Mouse (Mus musculus) embryonic facial prominence, embryonic 12.5 days (tissue): ENCODE results near the gene Rbm5. TPM values are rescaled to one million over a fixed set of nuclear protein-coding genes. Genes with fewer than 3 reads are reported as not detected.

Source experiments
- ATAC-seq: fragments of 200-750 bp; cut with Nextera tagmentation; 2 replicates; pipeline ENCODE4 v1.8.0; 2017; ENCODE audit not compliant: insufficient number of reproducible peaks, insufficient read depth, low FRiP score, low TSS enrichment
- H3K27ac ChIP-seq: fragments of 300-500 bp; sonication (generic); 2 replicates; pipeline ENCODE4 v1.5.1; 2016; ENCODE audit warnings: mild to moderate bottlenecking
- H3K27me3 ChIP-seq: fragments of 300-500 bp; sonication (generic); 2 replicates; pipeline ENCODE4 v1.6.1; 2016; ENCODE audit warnings: mild to moderate bottlenecking, moderate library complexity
- H3K36me3 ChIP-seq: fragments of 300-500 bp; sonication (generic); 2 replicates; pipeline ENCODE4 v1.6.1; 2016; ENCODE audit warnings: mild to moderate bottlenecking
- H3K4me1 ChIP-seq: fragments of 300-500 bp; sonication (generic); 2 replicates; pipeline ENCODE4 v1.6.1; 2016
- H3K4me2 ChIP-seq: fragments of 300-500 bp; sonication (generic); replicated peaks from 2 replicates; pipeline ENCODE4 v1.6.1; 2016; ENCODE audit warnings: mild to moderate bottlenecking, moderate library complexity
- H3K4me3 ChIP-seq: fragments of 300-500 bp; sonication (generic); 2 replicates; pipeline ENCODE4 v1.5.1; 2016; ENCODE audit warnings: mild to moderate bottlenecking
- H3K9ac ChIP-seq: fragments of 300-500 bp; sonication (generic); 2 replicates; pipeline ENCODE4 v1.6.1; 2016; ENCODE audit warnings: mild to moderate bottlenecking, moderate library complexity
- H3K9me3 ChIP-seq: fragments of 300-500 bp; sonication (generic); 2 replicates; pipeline ENCODE4 v1.6.1; 2016; ENCODE audit warnings: mild to moderate bottlenecking, moderate library complexity
- WGBS: fragments of 180-500 bp; shearing (Covaris S2); methylation state at CpG from one replicate; pipeline ENCODE4 v1.1.7; 2016; 5-methylcytosine and 5-hydroxymethylcytosine counted together
- polyA plus RNA-seq: library from polyadenylated mRNA; unstranded; fragments of >200 nt; fragmentation: Nextera tagmentation; extraction: Ambion mirVana; gene quantifications from 2 replicates; pipeline ENCODE4 v1.2.1, GENCODE M21; 2016

Rbm5 gene
- polyA plus RNA-seq, 1 experiment from 2014 or later, result 232 TPM

DNA sequence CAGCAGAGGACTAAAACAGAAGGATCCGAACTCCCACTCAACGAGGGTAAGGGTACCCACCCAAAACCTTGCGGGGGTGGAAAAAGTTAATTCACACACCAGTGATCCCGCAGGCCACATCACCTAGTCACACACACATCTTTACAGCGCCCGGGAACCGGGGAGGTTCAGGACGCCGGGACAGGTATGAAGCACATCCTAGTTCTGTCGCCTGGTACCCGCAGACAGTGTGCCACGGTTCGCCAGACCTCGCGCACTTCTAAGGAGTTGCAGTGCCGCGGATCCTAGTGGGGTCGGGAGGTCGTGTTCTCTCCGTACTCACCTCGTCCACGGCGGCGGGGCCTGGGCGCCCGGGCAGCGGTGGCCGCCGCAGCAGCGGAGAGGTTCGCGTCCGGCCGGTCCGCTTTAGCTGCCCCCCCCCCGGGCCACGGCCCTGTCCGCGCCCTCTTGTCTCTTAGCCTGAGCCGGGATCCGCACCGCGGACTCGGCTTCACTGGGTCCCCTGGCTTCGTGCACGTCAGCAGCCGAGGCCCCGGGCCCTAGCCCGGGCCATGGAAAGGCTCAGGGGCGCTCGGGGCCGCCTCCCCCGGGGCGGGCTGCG lies 61.6 kb downstream of the Rbm5 start:
- H3K4me1 ChIP-seq, result peaks cover 43% of the 10 kb centered on the region
- under 1% methylated on average over 45 of the region's 55 CpGs for WGBS
- peak overlapping the region; percentile 95 for H3K27ac ChIP-seq
- ATAC-seq, result no peak
- H3K9ac ChIP-seq, result peak overlapping the region; percentile 97
- peak overlapping the region; percentile 76 for H3K4me2 ChIP-seq
- H3K4me3 ChIP-seq, result peak overlapping the region; percentile 93
- 0 out of 2 replicates have a peak, but pooled peaks cover 4% of the 10 kb centered on the region for H3K27me3 ChIP-seq
- H3K9me3 ChIP-seq, result no peaks in the 10 kb centered on the region
- peaks cover 14% of the 10 kb centered on the region for H3K36me3 ChIP-seq

DNA sequence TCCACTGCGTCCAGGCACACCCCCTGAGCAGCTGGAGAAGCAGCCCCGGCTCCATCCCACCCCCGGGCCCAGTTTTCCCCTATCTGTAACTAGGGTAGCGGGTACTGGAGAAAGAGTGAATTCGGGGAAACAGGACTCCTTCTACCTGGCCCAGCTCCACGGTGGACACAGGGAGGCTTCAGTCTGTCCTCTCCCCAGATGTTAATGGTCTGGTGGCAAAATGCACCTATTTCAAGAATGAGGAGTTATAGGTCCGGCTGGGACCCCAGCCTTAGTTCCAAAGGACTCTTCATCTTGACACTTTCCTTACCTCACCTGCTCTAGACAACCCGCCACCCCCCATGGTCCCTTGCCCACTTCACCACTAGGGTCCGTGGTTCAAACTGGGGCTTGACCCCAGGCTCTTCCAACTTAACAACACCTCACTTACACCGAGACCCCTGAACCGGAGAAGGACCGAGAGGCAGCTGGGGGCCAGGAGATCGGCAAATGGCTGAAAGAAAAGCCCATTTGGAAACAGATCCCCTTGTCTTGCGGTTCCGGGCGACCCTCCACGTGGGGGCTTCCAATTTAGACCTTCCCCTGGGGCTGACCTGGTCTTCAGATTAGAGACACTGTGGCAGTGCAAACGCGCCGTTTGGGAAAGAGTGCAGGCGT lies 62.2 kb downstream of the Rbm5 start:
- Histone ChIP-seq H3K4me1 (peaks cover 43% of the 10 kb centered on the region), H3K9me3 (no peaks in the 10 kb centered on the region), H3K27me3 (0 out of 2 replicates have a peak, but pooled peaks cover 4% of the 10 kb centered on the region), H3K4me3 (peak overlapping the region; percentile 93), H3K36me3 (peaks cover 20% of the 10 kb centered on the region), H3K9ac (peak overlapping the region; percentile 97), H3K27ac (peak overlapping the region; percentile 95), H3K4me2 (peak overlapping the region; percentile 76)
- no peak for ATAC-seq
- WGBS, result 2% methylated on average over 21 of the region's 21 CpGs

DNA sequence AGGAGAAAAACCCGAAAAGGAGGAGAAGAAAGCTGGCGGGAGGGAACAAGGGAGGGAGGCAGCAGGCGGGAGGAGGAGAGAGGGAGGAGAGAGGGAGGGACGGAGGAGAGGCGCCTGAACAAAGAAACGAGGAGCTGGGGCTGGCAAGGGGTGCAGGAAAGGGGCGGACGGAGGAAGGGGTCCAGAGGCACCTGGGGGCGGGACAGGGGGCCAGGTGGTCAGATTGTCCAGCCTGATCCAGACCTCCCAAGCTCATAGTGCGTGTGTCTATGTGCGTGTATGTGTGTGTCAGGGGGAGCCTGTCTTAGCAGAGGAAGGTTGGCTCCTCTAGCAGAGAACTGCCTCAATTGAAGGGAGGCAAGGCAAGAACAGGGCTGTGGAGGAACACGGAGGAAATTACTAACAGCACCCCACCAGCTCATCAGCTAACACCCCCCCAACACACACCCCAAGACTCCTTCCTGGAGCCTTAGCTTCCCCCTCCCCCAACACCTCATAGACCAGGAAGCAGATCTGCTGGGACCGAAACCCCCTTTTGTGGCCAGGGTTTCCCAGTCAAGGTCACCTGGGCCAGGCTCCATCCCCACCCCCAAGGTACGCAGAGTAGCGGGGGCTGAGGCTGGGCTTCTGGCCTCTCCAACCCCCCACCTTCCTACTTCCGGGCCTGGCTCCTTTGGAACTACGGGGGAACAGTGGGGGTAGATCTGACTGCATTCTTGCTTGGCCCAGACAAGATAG lies 62.9 kb downstream of the Rbm5 start:
- WGBS, result 0% methylated on average over 17 of the region's 17 CpGs
- Histone ChIP-seq H3K27ac (peak overlapping the region; percentile 95), H3K9ac (peak overlapping the region; percentile 97), H3K27me3 (0 out of 2 replicates have a peak, but pooled peaks cover 4% of the 10 kb centered on the region), H3K4me1 (peaks cover 45% of the 10 kb centered on the region), H3K36me3 (peaks cover 25% of the 10 kb centered on the region), H3K4me2 (peak overlapping the region; percentile 76), H3K4me3 (peak overlapping the region; percentile 93), H3K9me3 (no peaks in the 10 kb centered on the region)
- ATAC-seq, result peak; percentile 8; the same call in 1 of the 2 replicates

DNA sequence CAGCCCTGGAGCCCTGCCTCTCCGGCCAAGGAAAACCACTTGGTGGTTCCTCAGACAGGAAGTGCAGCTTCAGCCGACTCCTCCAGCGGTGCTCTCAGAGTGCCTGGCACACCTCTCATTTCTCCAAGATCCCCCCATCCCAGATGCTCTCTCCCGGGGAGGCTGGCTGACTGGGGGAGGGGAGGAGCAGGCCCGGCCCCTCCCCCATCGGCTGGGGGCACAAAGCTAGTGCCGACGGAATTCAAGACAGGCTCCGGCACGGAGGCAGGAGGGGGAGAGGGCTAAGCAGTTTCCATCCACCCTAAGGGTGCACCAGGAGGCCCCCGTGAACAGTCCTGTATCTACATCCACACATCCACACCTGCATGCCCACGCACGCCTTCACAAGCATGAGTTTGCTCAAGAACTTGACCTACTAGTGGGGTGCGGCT lies 64.0 kb downstream of the Rbm5 start:
- Histone ChIP-seq H3K27ac (peak overlapping the region; percentile 95), H3K4me3 (peak overlapping the region; percentile 93), H3K36me3 (peaks cover 33% of the 10 kb centered on the region), H3K9ac (peak overlapping the region; percentile 97), H3K27me3 (0 out of 2 replicates have a peak, but pooled peaks cover 4% of the 10 kb centered on the region), H3K9me3 (no peaks in the 10 kb centered on the region), H3K4me1 (peaks cover 56% of the 10 kb centered on the region), H3K4me2 (peak overlapping the region; percentile 76)
- 1% methylated on average over 14 of the region's 14 CpGs for WGBS
- ATAC-seq, result 0 out of 2 replicates have a peak, but pooled peaks have one; percentile 8

DNA sequence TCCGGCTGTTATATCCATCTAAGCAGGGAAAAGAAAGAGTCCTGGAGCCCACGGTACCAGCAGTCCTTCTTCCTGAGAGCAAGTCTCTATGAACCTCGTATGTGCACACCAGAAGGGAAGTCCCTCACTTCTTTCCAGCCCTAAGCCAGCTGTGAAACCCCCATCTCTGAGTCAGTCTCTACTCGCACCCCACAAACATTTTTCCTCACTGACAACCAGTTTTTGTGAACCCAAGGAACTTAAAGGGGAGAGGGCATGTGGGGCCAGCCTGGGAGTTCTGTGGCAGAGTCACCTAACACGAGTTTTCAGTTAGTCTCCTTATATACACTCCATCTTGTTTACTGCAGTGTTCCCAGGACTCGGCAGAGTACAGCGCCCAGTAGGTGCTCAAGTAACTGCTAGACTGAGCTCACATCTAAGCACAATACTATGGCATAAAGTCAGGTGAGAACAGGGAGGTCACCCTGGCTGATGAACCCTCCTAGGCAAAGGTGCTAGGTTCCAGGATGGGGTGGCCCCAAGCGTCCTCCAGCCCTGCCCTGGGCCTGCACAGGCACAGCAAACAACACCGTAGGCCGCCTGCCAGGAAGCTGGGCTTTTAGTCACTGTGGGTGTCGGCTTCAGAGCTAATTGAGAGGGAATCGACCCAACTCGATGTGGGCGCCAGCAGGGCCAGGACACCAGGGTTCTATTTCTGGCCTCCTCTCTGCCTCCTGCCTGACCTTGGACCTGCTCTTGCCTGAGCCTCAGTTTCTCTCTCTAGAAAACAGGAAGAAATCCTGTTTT lies 67.3 kb downstream of the Rbm5 start:
- Histone ChIP-seq H3K36me3 (peaks cover 42% of the 10 kb centered on the region), H3K27ac (peak overlapping the region; percentile 58; the same call in 1 of the 2 replicates), H3K4me2 (no peak overlapping the region), H3K27me3 (no peaks in the 10 kb centered on the region), H3K9ac (no peak overlapping the region), H3K4me3 (no peak overlapping the region), H3K4me1 (peaks cover 81% of the 10 kb centered on the region), H3K9me3 (no peaks in the 10 kb centered on the region)
- 59% methylated on average over 14 of the region's 14 CpGs for WGBS
- no peak for ATAC-seq

DNA sequence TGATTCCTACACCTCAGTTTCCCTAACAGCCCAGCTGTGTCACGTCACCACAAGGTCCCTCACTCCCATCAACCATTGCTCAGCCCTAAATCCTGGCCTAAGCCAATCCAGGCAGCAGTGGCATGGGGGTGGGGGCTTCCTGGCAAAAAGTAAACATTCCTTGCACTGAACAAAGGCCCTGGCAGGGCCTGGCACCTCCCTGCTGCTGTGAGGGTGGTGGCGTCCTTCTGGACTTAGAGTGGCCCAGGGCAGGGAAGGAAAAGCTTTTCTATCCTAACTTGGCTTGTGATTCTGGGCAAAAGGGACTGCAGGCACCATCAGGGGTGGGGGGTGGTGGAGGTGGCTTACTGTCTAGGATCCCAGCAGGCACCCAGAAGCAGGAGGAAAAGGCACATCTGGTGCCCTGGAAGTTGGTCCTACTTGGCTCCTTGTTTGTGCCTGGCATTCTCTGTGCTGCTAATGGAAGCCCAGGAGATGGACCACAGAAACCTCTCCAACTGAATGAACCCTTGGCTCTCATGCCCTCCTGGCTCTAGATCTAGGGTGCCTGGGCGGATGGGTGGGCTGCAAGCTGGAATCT lies 68.1 kb downstream of the Rbm5 start:
- Histone ChIP-seq H3K9me3 (no peaks in the 10 kb centered on the region), H3K36me3 (peaks cover 44% of the 10 kb centered on the region), H3K27me3 (no peaks in the 10 kb centered on the region), H3K4me3 (no peak overlapping the region), H3K9ac (peak overlapping the region; percentile 36; the same call in 1 of the 2 replicates), H3K27ac (peak overlapping the region; percentile 58), H3K4me2 (no peak overlapping the region), H3K4me1 (peaks cover 89% of the 10 kb centered on the region)
- WGBS, result 81% methylated on average over 3 of the region's 3 CpGs
- no peak for ATAC-seq

DNA sequence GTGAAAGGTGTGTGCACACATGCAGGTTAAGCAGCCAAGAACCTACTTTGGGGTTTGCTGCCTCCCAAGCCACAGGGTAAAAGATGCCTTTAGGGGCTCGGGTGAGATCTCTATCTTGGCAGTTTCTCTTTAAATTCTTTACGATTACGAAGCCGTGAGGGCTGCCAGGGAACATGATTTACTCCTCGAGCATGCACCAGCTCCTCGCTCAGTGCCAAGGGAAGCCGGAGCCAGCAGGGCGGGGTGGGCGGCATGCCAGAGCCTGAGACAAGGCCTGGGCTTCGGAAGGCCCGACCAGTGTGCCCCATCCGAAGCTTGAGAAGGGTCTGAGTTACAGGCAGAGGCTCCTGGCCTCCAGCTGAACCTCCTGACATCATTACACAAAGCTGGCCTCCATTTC lies 69.2 kb downstream of the Rbm5 start:
- Histone ChIP-seq H3K27ac (peak overlapping the region; percentile 42; the same call in 1 of the 2 replicates), H3K9me3 (no peaks in the 10 kb centered on the region), H3K4me3 (no peak overlapping the region), H3K4me1 (peaks cover 98% of the 10 kb centered on the region), H3K27me3 (no peaks in the 10 kb centered on the region), H3K9ac (no peak overlapping the region), H3K4me2 (no peak overlapping the region), H3K36me3 (peaks cover 44% of the 10 kb centered on the region)
- no peak for ATAC-seq
- 64% methylated on average over 12 of the region's 12 CpGs for WGBS

DNA sequence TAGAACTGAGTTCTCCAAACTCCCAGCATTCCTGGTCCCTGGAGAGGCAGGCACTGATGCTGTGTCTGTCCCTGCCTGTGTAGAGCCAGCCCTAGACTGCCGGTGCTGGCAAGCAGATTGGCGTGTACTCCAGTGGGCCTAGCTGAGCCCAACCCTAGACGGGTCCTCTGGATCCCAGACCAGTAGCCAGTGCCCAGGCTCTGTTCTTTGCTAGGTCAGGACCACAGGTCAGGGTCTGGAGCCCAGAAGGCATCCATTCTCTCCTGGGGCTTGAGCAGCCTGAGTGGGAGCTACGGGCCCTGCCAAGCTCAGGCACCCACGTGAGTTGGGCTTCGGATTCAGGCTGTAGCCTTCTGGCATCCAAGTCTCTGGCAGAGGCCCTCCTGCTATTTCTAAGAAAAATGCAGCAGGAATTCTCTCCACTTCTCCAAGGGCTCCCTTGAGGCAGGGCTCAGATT lies 70.7 kb downstream of the Rbm5 start:
- Histone ChIP-seq H3K9me3 (no peaks in the 10 kb centered on the region), H3K4me3 (no peak overlapping the region; the same call in none of the 2 replicates), H3K4me2 (peak overlapping the region; percentile 39), H3K27me3 (no peaks in the 10 kb centered on the region), H3K27ac (peak overlapping the region; percentile 85), H3K9ac (peak overlapping the region; percentile 31), H3K36me3 (peaks cover 48% of the 10 kb centered on the region), H3K4me1 (peaks cover 94% of the 10 kb centered on the region)
- ATAC-seq, result no peak
- 16% methylated on average over 6 of the region's 6 CpGs for WGBS

DNA sequence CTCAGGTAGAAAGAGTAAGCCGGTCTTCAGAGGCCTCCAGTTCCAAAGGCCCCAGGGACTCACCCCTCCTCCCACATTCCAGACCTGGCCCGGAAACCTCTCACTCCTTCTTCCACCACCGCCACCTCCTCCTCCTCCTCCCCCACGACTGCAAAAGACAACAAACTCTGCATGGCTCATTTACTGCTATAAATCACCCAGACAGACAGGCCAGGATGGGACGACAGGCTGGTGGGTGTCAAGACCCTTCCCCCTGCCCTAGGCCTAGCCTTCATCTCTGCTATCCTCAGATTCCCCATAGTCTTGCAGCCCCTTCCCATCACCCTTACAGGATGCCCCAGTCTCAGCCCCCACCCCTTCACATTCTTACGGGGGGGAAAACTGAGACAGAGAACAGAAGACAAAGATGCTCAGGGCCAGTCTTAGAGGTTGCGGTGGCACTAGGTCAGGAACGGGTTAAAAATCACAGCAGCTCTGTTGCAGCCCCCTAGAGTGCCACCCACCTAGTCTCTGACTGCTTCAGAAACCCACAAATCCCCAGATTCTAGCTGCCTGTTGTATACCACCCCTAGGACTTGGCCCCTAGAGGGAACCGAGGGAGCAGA lies 71.3 kb downstream of the Rbm5 start:
- Histone ChIP-seq H3K4me1 (peaks cover 94% of the 10 kb centered on the region), H3K4me2 (peak overlapping the region; percentile 39), H3K27ac (peak overlapping the region; percentile 85), H3K9me3 (no peaks in the 10 kb centered on the region), H3K4me3 (peak overlapping the region; percentile 13; the same call in 1 of the 2 replicates), H3K9ac (peak overlapping the region; percentile 31), H3K36me3 (peaks cover 48% of the 10 kb centered on the region), H3K27me3 (no peaks in the 10 kb centered on the region)
- no peak for ATAC-seq
- WGBS, result 6% methylated on average over 9 of the region's 9 CpGs

DNA sequence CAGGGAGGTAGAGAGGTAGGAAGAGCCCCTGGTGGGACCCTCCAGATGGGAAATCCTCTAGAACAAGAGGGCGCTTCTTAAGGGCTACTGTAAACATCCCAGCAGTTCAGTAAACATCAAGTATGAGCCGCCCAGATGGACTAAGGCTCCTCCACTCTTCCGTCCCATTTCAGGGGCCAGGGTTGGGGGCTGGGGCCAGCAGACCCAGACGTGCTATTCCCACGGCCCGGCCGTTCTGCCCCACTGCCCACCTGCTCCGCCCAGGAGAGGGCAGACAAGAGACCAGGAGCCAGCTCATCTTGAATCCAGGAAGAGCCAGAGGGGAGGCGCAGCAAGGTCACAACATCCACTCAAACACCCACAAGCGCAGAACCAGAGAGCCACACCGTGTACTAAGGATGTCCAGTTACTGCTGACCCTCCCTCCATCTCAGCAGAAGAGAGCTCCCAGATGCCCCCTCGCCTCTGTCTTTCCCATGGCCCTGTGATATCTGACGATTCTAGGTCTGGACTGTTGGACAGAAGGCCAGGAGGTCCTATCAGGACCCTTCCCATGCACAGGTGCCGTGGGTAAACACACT lies 72.1 kb downstream of the Rbm5 start:
- WGBS, result 14% methylated on average over 14 of the region's 14 CpGs
- H3K9me3 ChIP-seq, result no peaks in the 10 kb centered on the region
- H3K27me3 ChIP-seq, result no peaks in the 10 kb centered on the region
- H3K9ac ChIP-seq, result peak overlapping the region; percentile 33
- peaks cover 47% of the 10 kb centered on the region for H3K36me3 ChIP-seq
- H3K27ac ChIP-seq, result peak overlapping the region; percentile 85
- peaks cover 88% of the 10 kb centered on the region for H3K4me1 ChIP-seq
- H3K4me2 ChIP-seq, result peak overlapping the region; percentile 39
- ATAC-seq, result no peak
- H3K4me3 ChIP-seq, result 0 out of 2 replicates have a peak overlapping the region, but pooled peaks have one; percentile 5
